Mouse (Mus musculus): ENCODE measurements around the gene Spi1.

DNA sequence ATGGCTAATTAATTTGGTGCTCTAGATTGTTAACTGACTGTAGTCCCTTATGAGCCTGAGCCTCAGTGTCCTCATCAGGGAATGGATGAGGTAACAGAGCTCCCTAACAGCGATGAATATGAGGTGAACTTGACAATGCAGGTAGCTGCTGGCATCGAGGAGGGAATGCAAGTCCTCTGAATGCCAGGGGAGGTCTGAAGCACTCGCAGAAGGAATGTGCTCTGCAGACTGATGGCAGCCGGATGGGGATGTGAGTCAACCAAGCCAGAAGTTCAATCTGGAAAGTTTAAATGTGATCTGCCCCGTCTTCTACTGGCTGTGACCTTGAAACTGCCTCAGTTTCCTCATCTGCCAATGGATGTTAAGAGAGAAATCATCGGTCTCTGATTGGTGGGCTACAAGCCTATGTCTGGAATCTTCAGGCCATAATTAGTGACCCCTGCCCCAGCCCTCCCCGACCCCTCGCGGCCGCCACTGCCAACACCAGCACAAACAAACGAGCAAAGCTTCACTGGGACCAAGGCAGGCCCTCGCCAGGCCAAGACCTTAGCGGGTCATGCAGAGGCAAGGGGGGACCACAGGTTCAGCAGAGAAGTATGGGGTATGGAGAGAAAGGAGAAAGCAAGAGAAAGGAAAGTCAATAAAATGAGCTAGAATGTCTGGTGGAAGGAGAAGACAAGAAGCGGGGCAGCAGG lies 12.7 kb upstream of the Spi1 start:
- no peak for TF ChIP-seq CTCF (conservative IDR thresholded peaks at IDR 0.05; ENCODE audit: low read length)
- no peak for TF ChIP-seq POU5F1 (IDR thresholded peaks at IDR 0.05; ENCODE audit: borderline replicate concordance, low read length)
- no peak for TF ChIP-seq NANOG (IDR thresholded peaks at IDR 0.05; ENCODE audit: borderline replicate concordance, low read length)
